Mouse (Mus musculus) embryo, embryonic 9.5 days (tissue): ENCODE results near the gene Gm17174.
"Not testable (repeated sequence)": the region's sequence is repeated elsewhere in the genome, so short reads cannot be mapped to it uniquely, and the experiment has no call there.

Source experiments
- DNase-seq: peaks from one replicate; pipeline ENCODE4 v3.0.0-alpha.2; 2017; ENCODE audit errors: extremely low spot score

The Gm17174 gene

GRCm38 (mm10) chr14:51592039-51592438 lies at the start of gene Gm17174:
Gene Gm17174, minus strand, starts transcription at chr14:51592139.
- DNase-seq: not testable (repeated sequence)

DNA sequence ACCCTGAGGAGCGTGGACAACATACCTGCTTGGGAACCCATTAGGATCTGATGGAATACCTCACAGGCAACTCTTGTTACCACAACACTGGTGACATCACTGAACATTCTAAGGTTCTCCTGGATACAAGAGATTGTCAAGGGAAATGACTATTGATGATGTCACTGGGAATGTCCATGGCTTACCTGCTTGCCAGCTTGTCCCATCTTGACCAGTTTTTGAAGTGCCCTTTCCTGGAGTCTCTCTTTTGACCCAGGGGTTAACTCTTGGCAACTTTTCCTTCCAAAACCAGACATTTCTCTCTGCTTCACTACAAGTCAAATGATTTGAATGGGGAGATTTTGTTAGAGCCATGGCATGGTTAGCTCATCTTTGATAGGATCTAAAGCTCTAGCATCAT lies 43.6 kb upstream of the Gm17174 start, which contains the start of gene Gm4181:
Gene Gm4181 (minus strand): TSS at position 101 of the 400 bp plus-strand sequence.
- not testable (repeated sequence) for DNase-seq

DNA sequence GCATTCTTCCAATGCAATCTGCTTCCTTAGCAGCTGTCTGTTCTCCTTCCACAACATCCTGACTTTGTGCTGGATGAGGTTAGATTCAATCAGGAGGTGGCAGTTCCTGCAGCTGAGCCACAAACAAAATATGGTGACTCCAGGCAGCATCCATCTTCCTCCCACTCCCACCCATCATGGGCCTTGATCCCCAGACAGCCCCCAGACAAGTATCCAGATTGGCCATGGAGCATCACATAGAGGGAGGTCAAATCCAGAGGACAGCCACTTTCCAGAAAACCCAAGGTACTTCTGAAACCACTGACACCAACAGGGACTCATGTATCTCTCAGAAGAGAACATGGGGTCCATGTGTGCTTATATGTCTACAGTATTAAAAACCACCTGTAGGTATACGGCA lies 40.5 kb upstream of the Gm17174 start:
- not testable (repeated sequence) for DNase-seq

DNA sequence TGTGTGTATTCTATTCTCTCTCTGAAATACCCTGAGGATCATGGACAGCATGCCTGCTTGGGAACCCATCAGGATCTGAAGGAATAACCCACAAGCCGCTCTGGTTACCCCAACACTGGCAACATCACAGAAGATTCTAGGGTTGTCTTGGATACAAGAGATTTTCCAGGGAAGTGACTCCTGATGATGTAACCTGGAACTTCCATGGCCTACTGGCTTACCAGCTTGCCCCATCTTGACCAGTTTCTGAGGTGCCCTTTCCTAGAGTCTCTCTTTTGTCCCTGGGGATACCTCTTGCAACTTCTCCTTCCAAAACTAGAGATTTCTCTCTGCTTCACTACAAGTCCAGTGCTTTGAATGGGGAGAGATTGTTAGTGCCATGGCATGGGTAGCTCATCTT lies 19.3 kb upstream of the Gm17174 start, which contains the start of gene Gm17078:
Gene Gm17078 (minus strand): TSS at position 101 of the 400 bp plus-strand sequence.
- no peak for DNase-seq

- not testable (repeated sequence) for DNase-seq
These were observed 18.0 kb downstream of the Gm17174 start, which contains the start of gene Gm17175 for GRCm38 (mm10) chr14:51573963-51574362. Gene Gm17175, minus strand, starts transcription at chr14:51574063.

GRCm38 (mm10) chr14:51552490-51552889 lies 39.4 kb downstream of the Gm17174 start, which contains the start of gene Gm5622:
Gene Gm5622, plus strand, starts transcription at chr14:51552790.
- DNase-seq: no peak
